Mouse (Mus musculus) liver, embryonic 13.5 days (tissue): ENCODE data around the gene Nbl1. TPM values are rescaled to one million over a fixed set of nuclear protein-coding genes. Genes with fewer than 3 reads are reported as not detected.

Source experiments
- ATAC-seq: fragments of 200-750 bp; cut with Nextera tagmentation; 2 replicates; pipeline ENCODE4 v1.8.0; 2017; ENCODE audit warnings: low read depth, mild to moderate bottlenecking, moderate number of reproducible peaks, moderate library complexity
- DNase-seq: peaks from one replicate; pipeline ENCODE4 v3.0.0; 2022
- H3K27ac ChIP-seq: fragments of 300-500 bp; sonication (generic); 2 replicates; pipeline ENCODE4 v1.5.1; 2015; ENCODE audit warnings: moderate library complexity, mild to moderate bottlenecking, inconsistent platforms
- H3K27me3 ChIP-seq: fragments of 300-500 bp; sonication (generic); 2 replicates; pipeline ENCODE4 v1.6.1; 2015; ENCODE audit warnings: mild to moderate bottlenecking, inconsistent platforms
- H3K36me3 ChIP-seq: fragments of 300-500 bp; sonication (generic); 2 replicates; pipeline ENCODE4 v1.6.1; 2015; ENCODE audit warnings: mild to moderate bottlenecking, inconsistent platforms
- H3K4me1 ChIP-seq: fragments of 300-500 bp; sonication (generic); replicated peaks from 2 replicates; pipeline ENCODE4 v1.6.1; 2015; ENCODE audit warnings: inconsistent platforms
- H3K4me2 ChIP-seq: fragments of 300-500 bp; sonication (generic); 2 replicates; pipeline ENCODE4 v1.6.1; 2015; ENCODE audit warnings: inconsistent platforms, mild to moderate bottlenecking, moderate library complexity
- H3K4me3 ChIP-seq: fragments of 300-500 bp; sonication (generic); replicated peaks from 2 replicates; pipeline ENCODE4 v1.5.1; 2015; ENCODE audit warnings: mild to moderate bottlenecking, inconsistent platforms
- H3K9ac ChIP-seq: fragments of 300-500 bp; sonication (generic); 2 replicates; pipeline ENCODE4 v1.6.1; 2015; ENCODE audit warnings: mild to moderate bottlenecking, inconsistent platforms
- H3K9me3 ChIP-seq: fragments of 300-500 bp; sonication (generic); replicated peaks from 2 replicates; pipeline ENCODE4 v1.6.1; 2016; ENCODE audit warnings: inconsistent platforms
- WGBS: fragments of 180-500 bp; shearing (Covaris S2); methylation state at CpG from one replicate; pipeline ENCODE4 v1.1.7; 2015; ENCODE audit not compliant: insufficient replicate concordance; 5-methylcytosine and 5-hydroxymethylcytosine counted together
- polyA plus RNA-seq: library from polyadenylated mRNA; unstranded; fragments of >200 nt; fragmentation: Nextera tagmentation; extraction: Ambion mirVana; gene quantifications from 2 replicates; pipeline ENCODE4 v1.2.1, GENCODE M21; 2015

The Nbl1 gene
- polyA plus RNA-seq: 1.6 and 2.0 TPM in 2 replicates

DNA sequence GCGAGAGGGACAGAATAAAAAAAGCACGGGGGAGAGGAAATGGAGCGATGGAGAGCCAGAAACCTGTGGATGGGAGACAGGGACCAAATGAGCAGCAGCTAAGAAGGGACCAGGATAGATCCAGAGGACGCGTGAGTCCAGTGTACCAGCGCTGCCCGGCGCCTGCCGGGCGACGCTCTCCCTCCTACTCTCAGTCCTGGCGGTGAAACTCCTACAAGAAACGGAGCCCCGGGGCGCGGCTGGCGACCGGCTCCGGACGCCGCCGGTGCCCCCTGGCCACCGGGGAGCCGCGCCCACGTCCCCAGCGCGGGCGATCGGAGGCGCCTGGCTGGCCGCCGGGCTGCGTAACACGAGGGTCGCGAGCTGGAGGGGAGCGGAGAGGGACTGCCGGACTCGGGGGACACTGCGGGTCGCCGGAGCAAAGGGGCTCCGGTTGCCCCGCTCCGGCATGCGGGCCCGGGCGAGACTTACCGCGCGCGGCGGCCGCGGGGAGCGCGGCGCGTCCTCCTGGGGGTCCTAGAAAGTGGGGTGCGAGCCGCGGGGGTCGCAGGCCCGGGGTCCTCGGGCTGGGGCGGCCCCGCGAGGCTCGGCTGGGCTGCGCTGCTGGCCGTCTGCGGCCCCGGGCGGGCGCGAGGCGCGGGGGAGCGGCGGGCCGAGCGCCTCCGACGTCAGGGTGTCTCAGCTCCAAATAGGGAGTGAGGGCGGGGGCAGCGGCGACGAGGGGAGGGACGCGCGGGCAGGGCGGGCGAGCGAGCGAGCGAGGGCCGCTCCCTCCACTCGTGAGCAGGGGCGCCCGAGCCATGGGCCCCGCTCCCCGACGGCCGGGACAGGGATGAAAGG lies at the start of gene Nbl1:
TSS of gene Nbl1 (minus strand) at position 638 of the 840 bp plus-strand sequence.
- peak within 1 kb of the TSS; percentile 26 for H3K9ac ChIP-seq

DNA sequence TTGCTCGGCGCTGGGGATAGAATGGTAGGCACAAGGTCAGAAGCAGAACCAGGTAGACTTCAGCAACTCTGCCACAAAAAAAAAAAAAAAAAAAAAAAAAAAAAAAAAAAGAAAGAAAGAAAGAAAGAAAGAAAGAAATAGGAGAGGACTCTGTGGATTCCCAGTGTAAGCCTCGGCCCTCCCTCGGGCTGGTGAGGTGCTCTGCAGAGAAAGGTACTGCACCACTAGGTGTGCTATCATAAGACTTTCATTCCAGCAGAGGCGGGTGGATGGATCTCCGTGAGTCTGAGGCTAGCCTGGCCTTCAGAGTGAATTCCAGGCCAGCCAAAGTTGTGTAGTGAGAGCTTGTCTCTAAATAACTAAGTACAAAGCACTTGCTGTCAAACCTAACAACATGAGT lies 49.0 kb upstream of the Nbl1 start:
- H3K36me3 ChIP-seq: no peaks in the 10 kb centered on the region
- no peak for DNase-seq
- WGBS: 60% methylated on average over 6 of the region's 6 CpGs

More for the DNA sequence above, at the start of gene Nbl1:
- no peak for DNase-seq
- ATAC-seq: no peak
- Histone ChIP-seq H3K9me3 (no peaks in the 10 kb centered on the region), H3K4me3 (peak within 1 kb of the TSS; percentile 54), H3K4me1 (peaks cover 15% of the 10 kb centered on the region), H3K4me2 (peak within 1 kb of the TSS; percentile 67), H3K36me3 (no peaks in the 10 kb centered on the region), H3K27me3 (peaks cover 88% of the 10 kb centered on the region), H3K27ac (no peak within 1 kb of the TSS)
- 3% methylated on average over 94 of the region's 105 CpGs for WGBS

DNA sequence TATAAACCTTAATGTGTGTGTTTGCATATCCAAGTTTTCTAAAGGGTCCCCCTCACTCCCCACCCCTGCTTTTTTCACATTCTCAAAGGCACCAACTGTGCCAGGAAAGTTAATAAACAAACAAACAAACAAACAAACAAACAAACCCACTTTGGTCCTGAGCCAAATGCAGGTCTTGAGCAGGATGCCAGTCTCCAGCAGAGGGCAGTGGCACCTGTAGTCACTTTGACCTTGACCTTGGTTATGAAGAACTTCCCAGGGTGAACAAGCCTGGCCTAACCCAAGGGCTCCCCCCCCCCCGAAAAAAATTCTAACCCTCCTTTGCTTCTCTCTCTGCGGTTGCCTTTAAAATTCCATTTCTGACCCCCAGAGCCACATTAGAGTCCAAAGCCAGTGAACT lies 47.5 kb upstream of the Nbl1 start:
- no peaks in the 10 kb centered on the region; the same call in 1 of the 2 replicates for H3K27me3 ChIP-seq
- no peak overlapping the region for H3K27ac ChIP-seq
- no peak for ATAC-seq
- 46% methylated on average over 2 of the region's 2 CpGs for WGBS
- no peaks in the 10 kb centered on the region for H3K36me3 ChIP-seq
- H3K4me3 ChIP-seq: no peak overlapping the region
- DNase-seq: no peak
- no peak overlapping the region for H3K4me2 ChIP-seq
- no peaks in the 10 kb centered on the region for H3K4me1 ChIP-seq
- no peaks in the 10 kb centered on the region for H3K9me3 ChIP-seq
- H3K9ac ChIP-seq: no peak overlapping the region

More for the DNA sequence above, 49.0 kb upstream of the Nbl1 start:
- H3K27ac ChIP-seq: no peak overlapping the region
- H3K9ac ChIP-seq: no peak overlapping the region
- H3K4me1 ChIP-seq: no peaks in the 10 kb centered on the region
- H3K9me3 ChIP-seq: no peaks in the 10 kb centered on the region
- no peak for ATAC-seq
- no peaks in the 10 kb centered on the region; the same call in 1 of the 2 replicates for H3K27me3 ChIP-seq
- no peak overlapping the region for H3K4me2 ChIP-seq
- no peak overlapping the region for H3K4me3 ChIP-seq

DNA sequence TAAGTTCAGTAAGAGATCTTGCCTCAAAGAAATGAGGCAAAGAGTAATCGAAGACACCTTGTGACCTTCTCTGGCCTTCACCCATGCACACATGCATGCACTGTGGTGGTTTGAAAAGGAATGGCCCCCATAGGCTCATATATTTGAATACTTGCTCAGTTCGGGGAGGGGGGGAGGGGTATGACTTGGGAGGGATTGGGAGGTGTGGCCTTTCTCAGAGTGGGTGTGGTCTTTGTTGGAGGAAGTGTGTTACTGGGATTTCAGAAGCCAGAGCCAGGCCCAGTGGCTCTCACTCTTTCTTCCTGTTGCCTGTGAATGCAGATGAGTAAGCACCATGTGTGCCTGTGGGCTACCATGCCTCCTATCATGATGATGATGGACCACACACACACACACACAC lies 43.2 kb upstream of the Nbl1 start:
- Histone ChIP-seq H3K9ac (no peak overlapping the region), H3K4me1 (peaks cover 13% of the 10 kb centered on the region), H3K27ac (no peak overlapping the region), H3K36me3 (no peaks in the 10 kb centered on the region), H3K9me3 (no peaks in the 10 kb centered on the region), H3K4me3 (no peak overlapping the region), H3K27me3 (no peaks in the 10 kb centered on the region), H3K4me2 (no peak overlapping the region)
- 63% methylated on average over 2 of the region's 2 CpGs for WGBS
- ATAC-seq: no peak
- DNase-seq: no peak

DNA sequence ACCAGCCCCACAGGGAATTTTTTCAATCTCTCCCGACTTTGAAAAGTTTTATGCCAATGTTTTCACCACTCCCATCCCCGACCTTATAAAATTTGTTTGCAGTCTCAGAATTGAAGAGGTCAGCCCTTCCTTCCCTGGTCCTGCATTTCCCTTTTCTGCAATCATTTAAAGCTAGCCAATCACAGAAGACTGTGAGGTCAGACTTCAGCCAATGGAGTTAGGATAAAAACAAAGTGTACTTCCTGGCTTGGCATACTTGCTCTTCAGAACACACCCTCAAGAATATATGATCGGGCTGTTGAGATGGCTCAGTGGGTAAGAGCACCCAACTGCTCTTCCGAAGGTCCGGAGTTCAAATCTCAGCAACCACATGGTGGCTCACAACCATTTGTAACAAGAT lies 40.3 kb upstream of the Nbl1 start:
- WGBS: 60% methylated on average over 5 of the region's 5 CpGs
- Histone ChIP-seq H3K4me2 (no peak overlapping the region), H3K4me3 (no peak overlapping the region), H3K27ac (no peak overlapping the region), H3K9ac (no peak overlapping the region), H3K27me3 (no peaks in the 10 kb centered on the region), H3K4me1 (peaks cover 33% of the 10 kb centered on the region), H3K36me3 (no peaks in the 10 kb centered on the region), H3K9me3 (no peaks in the 10 kb centered on the region)
- DNase-seq (no peak), ATAC-seq (no peak)

DNA sequence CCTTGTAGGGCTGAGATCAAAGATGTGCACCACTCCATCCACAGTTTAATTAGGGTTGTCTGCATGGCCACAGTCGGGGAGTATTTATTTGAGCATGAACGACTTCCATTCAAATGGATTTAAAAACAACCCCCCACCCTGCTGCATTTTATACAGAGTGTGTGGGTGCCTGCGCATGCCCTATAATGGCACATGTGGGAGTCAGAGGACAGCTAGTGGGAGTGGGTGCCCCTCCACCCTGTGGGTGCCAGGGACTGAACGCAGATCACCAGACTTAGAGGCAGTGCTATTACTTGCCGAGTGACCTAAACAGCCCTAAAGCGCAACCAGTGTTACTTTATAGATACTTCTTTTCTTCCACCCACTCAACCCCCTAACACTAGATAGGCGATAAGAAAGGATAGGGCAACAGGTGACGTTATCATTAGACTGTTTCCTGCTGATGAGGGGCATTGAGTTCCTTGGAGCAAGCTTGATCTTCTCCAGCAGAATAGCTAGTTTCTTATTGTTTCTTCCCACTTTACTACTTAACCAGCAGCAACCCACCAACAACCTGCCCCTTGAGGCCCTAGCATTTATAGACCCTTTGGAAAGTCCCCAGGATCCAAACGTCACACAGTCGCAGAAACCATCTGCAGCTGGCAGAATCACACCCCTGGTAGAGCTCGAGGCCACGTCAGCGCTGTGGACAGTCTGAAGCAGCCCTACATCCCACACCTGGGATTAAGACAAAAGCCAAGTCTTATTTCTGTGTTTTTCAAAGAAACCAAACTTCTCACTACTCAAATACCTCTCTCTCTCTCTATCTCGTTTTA lies 39.3 kb upstream of the Nbl1 start:
- peaks cover 34% of the 10 kb centered on the region for H3K4me1 ChIP-seq
- 52% methylated on average over 14 of the region's 14 CpGs for WGBS
- H3K4me2 ChIP-seq: peak overlapping the region; percentile 92
- no peaks in the 10 kb centered on the region for H3K27me3 ChIP-seq
- no peak for ATAC-seq
- H3K9ac ChIP-seq: peak overlapping the region; percentile 37; the same call in 1 of the 2 replicates
- H3K4me3 ChIP-seq: peak overlapping the region; percentile 18; the same call in 1 of the 2 replicates
- peaks cover 4% of the 10 kb centered on the region; the same call in 1 of the 2 replicates for H3K36me3 ChIP-seq
- no peaks in the 10 kb centered on the region for H3K9me3 ChIP-seq
- no peak for DNase-seq
- peak overlapping the region; percentile 32; the same call in 1 of the 2 replicates for H3K27ac ChIP-seq

DNA sequence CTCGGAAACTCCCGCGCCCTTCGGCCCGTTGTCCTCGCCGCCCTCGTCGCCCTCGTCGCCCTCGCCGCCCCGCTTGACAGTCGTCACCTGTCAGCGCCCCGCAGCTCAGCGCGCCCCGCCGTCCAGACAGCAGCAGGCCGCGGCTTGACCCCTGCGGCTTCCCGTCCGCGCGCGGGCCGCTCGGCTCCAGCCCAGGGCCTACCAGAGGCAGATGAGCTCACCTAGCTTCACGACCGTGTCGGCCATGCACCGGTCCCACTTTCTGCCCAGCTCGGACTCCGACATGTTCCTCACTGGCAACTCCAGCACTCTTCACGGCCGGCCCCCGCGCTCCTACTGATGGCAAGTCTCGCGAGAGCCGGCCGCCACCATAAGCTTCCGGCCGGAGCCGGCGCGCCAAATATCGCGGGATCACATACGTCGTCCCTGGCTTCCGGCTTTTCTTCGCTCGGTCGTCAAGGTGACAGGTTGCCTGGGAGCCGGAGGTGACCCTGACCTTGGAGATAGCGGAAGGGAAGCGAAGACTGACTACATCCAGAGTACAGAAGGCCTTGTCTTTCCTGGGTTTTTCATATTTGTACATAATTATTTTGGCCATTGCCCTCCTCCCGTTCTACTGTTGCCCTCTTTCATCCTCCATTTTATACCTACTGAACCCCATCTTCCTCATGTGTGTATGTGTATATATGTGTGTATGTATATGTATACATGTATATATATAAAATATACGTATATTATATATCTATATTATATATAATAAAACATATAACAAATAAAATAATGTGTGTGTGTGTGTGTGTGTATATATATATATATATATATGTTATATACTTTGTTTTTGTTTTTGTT lies 38.1 kb upstream of the Nbl1 start, which contains the start of gene Minos1:
TSS of gene Minos1 (minus strand) at position 413 of the 849 bp plus-strand sequence.
- peaks cover 36% of the 10 kb centered on the region for H3K4me1 ChIP-seq
- H3K9me3 ChIP-seq: no peaks in the 10 kb centered on the region
- H3K36me3 ChIP-seq: peaks cover 10% of the 10 kb centered on the region
- DNase-seq (peak; percentile 95), ATAC-seq (peak; percentile 93)
- peak within 1 kb of the TSS; percentile 85 for H3K27ac ChIP-seq
- H3K27me3 ChIP-seq: no peaks in the 10 kb centered on the region
- whole genome bisulfite sequencing: under 1% methylated on average over 63 of the region's 63 CpGs
- H3K9ac ChIP-seq: peak within 1 kb of the TSS; percentile 93
- peak within 1 kb of the TSS; percentile 95 for H3K4me3 ChIP-seq
- H3K4me2 ChIP-seq: peak within 1 kb of the TSS; percentile 92

DNA sequence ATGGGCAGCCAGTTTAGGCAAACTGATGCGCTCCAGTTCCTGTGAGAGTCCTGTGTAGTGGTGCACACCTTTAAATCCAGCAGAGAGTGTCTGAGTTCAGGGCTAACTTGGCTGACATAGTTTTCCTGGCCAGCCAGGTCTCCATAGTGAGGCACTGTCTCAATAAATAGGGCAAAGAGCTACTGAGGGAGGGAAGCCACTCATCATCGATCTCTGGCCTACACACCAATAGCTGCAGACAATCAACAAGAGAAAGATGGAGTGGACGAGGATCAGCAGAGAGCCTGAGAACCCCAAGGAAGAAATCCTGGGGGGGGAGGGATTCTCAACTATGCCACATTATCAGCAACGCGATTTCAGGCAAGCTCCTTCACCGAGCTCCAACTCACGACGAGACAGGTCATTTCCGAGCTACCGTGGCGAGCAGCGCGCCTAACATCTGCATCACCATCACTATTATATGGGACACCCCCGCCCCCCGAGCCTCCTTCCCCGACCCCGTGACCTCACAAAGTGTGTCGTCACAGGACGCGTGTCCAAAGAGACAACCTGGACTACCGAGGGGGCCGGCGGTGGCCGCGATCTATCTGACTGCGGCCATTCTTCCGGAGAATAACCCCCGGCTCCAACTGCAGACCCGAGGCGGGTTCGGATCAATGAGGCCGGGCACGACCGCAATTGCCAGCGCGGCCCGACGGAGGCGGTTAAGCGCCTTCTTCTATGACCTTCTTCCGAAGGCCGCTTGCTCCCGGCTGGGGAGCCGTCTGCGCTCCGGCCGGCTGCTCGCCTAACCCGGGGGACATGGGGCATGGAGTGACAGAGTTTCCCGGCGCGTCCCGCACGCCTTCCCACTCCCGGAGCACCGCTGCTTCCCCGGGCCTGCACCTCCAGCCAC lies 37.3 kb upstream of the Nbl1 start:
- peaks cover 44% of the 10 kb centered on the region for H3K4me1 ChIP-seq
- no peaks in the 10 kb centered on the region for H3K9me3 ChIP-seq
- H3K27me3 ChIP-seq: no peaks in the 10 kb centered on the region
- H3K9ac ChIP-seq: peak overlapping the region; percentile 93
- ATAC-seq (peak; percentile 24), DNase-seq (peak; percentile 49)
- 2% methylated on average over 56 of the region's 57 CpGs for WGBS
- H3K36me3 ChIP-seq: peaks cover 10% of the 10 kb centered on the region
- peak overlapping the region; percentile 95 for H3K4me3 ChIP-seq
- peak overlapping the region; percentile 85 for H3K27ac ChIP-seq
- H3K4me2 ChIP-seq: peak overlapping the region; percentile 92

DNA sequence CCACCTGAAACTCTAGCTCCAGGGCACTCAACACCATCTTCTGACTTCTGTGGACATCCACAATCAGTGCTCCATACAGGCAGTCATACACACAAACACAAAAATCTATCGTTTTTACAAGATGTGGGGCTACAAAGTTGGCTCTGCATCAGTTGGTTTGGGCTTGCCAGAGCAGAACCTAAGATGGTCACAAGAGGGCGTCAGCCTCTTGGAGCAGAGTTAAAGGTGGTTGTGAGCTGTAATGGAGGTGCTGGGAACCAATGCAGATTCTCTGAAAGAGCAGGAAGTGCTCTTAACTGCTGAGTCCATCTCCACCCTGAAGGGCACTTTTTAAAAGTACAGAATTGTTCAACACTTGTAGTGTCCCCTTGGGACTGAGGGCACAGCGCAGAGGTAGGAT lies 33.7 kb upstream of the Nbl1 start:
- no peak overlapping the region for H3K27ac ChIP-seq
- ATAC-seq (no peak), DNase-seq (no peak)
- H3K36me3 ChIP-seq: peaks cover 10% of the 10 kb centered on the region
- WGBS: 81% methylated on average over 3 of the region's 3 CpGs
- H3K4me1 ChIP-seq: peaks cover 68% of the 10 kb centered on the region
- H3K4me2 ChIP-seq: no peak overlapping the region
- no peak overlapping the region for H3K9ac ChIP-seq
- no peaks in the 10 kb centered on the region for H3K27me3 ChIP-seq
- H3K4me3 ChIP-seq: no peak overlapping the region
- H3K9me3 ChIP-seq: no peaks in the 10 kb centered on the region

DNA sequence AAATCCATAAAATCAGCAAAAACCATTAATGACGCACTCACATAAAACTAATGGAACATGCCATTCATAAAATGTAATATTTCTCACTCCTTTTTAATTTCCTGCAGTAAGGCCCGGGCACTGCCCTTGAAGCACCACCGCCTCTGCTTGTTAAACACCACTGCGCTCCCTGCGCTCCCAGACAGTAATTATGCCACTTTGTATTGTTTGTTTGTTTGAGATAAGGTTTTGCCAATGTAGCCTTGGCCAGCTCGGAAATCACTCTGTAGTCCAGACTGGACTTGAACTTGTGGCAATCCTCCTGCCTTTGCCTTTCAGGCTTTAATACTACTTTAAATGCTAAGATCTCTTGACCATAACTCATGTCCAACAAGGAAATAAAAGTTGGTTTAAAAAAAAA lies 32.1 kb upstream of the Nbl1 start:
- Histone ChIP-seq H3K4me1 (peaks cover 80% of the 10 kb centered on the region), H3K9me3 (no peaks in the 10 kb centered on the region), H3K9ac (no peak overlapping the region), H3K36me3 (peaks cover 10% of the 10 kb centered on the region), H3K27ac (peak overlapping the region; percentile 43; the same call in 1 of the 2 replicates), H3K4me2 (no peak overlapping the region), H3K4me3 (no peak overlapping the region), H3K27me3 (no peaks in the 10 kb centered on the region)
- WGBS: 67% methylated on average over 6 of the region's 6 CpGs
- no peak for DNase-seq
- ATAC-seq: no peak
